Mouse (Mus musculus) stomach, postnatal 0 days (tissue): Measurements from ENCODE around the gene Olfr1160.

Experiments used
- CTCF ChIP-seq: IDR thresholded peaks from 2 replicates; pipeline ENCODE4 v1.5.1; 2016; ENCODE audit warnings: antibody characterized with exemption, low read depth, mild to moderate bottlenecking, moderate library complexity
- EP300 ChIP-seq: optimal IDR thresholded peaks from 2 replicates; pipeline ENCODE3; 2016; ENCODE audit warnings: antibody characterized with exemption

DNA sequence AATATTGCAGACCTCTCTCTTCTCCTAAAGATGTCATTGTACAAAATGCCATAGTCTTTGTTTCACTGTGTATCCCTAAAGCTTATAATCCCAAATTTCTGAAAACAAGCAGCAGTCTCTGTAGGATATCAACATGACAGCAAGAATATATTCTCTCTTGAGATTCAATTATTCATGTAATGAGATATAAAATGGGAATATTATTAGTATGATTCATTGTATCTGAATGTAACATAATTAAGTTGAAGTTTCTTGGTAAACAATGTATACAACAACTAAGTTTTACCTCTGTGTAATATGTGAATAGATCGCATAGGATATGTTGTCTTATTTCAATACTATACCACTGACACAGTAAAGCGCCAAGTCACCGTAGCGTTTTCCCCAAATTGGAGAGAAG lies 39.9 kb downstream of the Olfr1160 start, which contains the start of gene Olfr1157:
- TF ChIP-seq CTCF (no peak), EP300 (no peak)
